Mouse (Mus musculus): ENCODE measurements around the gene St7.

The St7 gene

GRCm38 (mm10) chr6:17719423-17719822, 26.7 kb downstream of the St7 start:
- DNase-seq (ENCODE audit: low spot score in 2 of 2), result no peak

GRCm38 (mm10) chr6:17720022-17720421, 27.3 kb downstream of the St7 start:
- DNase-seq (ENCODE audit: low spot score in 2 of 2), result no peak

- no peak for DNase-seq (ENCODE audit: low spot score in 2 of 2)
Observed at GRCm38 (mm10) chr6:17721706-17722105, 29.0 kb downstream of the St7 start.

- DNase-seq (ENCODE audit: low spot score in 2 of 2), result peak in 1 of 2 experiments; percentile 54
Observed at GRCm38 (mm10) chr6:17725841-17726460, 33.2 kb downstream of the St7 start.

GRCm38 (mm10) chr6:17727241-17727640, 34.5 kb downstream of the St7 start:
- no peak for DNase-seq (ENCODE audit: low spot score in 2 of 2)

- no peak for DNase-seq (ENCODE audit: low spot score in 2 of 2)
Observed at GRCm38 (mm10) chr6:17727891-17728790, 35.4 kb downstream of the St7 start.

- DNase-seq (ENCODE audit: low spot score in 2 of 2), result no peak
Observed at GRCm38 (mm10) chr6:17730122-17730521, 37.4 kb downstream of the St7 start.

GRCm38 (mm10) chr6:17731694-17732093, 39.0 kb downstream of the St7 start:
- no peak for DNase-seq (ENCODE audit: low spot score in 2 of 2)

- no peak for DNase-seq (ENCODE audit: low spot score in 2 of 2)
Observed at GRCm38 (mm10) chr6:17733951-17734411, 41.2 kb downstream of the St7 start.

- no peak for DNase-seq (ENCODE audit: low spot score in 2 of 2)
Observed at GRCm38 (mm10) chr6:17737262-17737948, 44.7 kb downstream of the St7 start.

- DNase-seq (ENCODE audit: low spot score in 2 of 2), result no peak
Observed at GRCm38 (mm10) chr6:17740128-17740527, 47.4 kb downstream of the St7 start.

GRCm38 (mm10) chr6:17741639-17742038, 48.9 kb downstream of the St7 start:
- DNase-seq (ENCODE audit: low spot score in 2 of 2), result no peak

GRCm38 (mm10) chr6:17742209-17742608, 49.5 kb downstream of the St7 start:
- no peak for DNase-seq (ENCODE audit: low spot score in 2 of 2)

- DNase-seq (ENCODE audit: low spot score in 2 of 2), result no peak
Observed at GRCm38 (mm10) chr6:17743325-17743724, 50.6 kb downstream of the St7 start.

- DNase-seq (ENCODE audit: low spot score in 2 of 2), result no peak
Observed at GRCm38 (mm10) chr6:17747724-17748123, 55.0 kb downstream of the St7 start.

- DNase-seq (ENCODE audit: low spot score in 2 of 2), result peak; percentile 36 to 70
Observed at GRCm38 (mm10) chr6:17748866-17749582, 56.3 kb downstream of the St7 start.

GRCm38 (mm10) chr6:17749596-17749995, 56.9 kb downstream of the St7 start:
- peak in 1 of 2 experiments; percentile 8 for DNase-seq (ENCODE audit: low spot score in 2 of 2)

- DNase-seq (ENCODE audit: low spot score in 2 of 2), result no peak
Observed at GRCm38 (mm10) chr6:17750041-17750660, 57.4 kb downstream of the St7 start.

GRCm38 (mm10) chr6:17750957-17751356, 58.2 kb downstream of the St7 start:
- no peak for DNase-seq (ENCODE audit: low spot score in 2 of 2)

- DNase-seq (ENCODE audit: low spot score in 2 of 2), result no peak
Observed at GRCm38 (mm10) chr6:17755902-17756301, 63.2 kb downstream of the St7 start.

GRCm38 (mm10) chr6:17758568-17758967, 65.8 kb downstream of the St7 start:
- DNase-seq (ENCODE audit: low spot score in 2 of 2), result no peak
